Mouse (Mus musculus): Measurements from ENCODE around the gene Defb42.

GRCm38 (mm10) chr14:63060361-63060760, 13.6 kb downstream of the Defb42 start:
- no peak for TF ChIP-seq GATA1 (IDR thresholded peaks at IDR 0.05; ENCODE audit: borderline replicate concordance, low read length)
- TF ChIP-seq FLI1 (IDR thresholded peaks at IDR 0.05; ENCODE audit: low read length), result no peak
